Mouse (Mus musculus): ENCODE results near the gene Plk4.
"Not testable (repeated sequence)": the region's sequence is repeated elsewhere in the genome, so short reads cannot be mapped to it uniquely, and the experiment has no call there.

Gene Plk4

GRCm38 (mm10) chr3:40799530-40800372, at the start of gene Plk4:
Gene Plk4, plus strand, starts transcription at chr3:40800019.
- DNase-seq (ENCODE audit: extremely low spot score), result peak; percentile 92

- DNase-seq (ENCODE audit: extremely low spot score), result no peak
Observed at GRCm38 (mm10) chr3:40760746-40761145, 39.1 kb upstream of the Plk4 start.

GRCm38 (mm10) chr3:40761312-40761711, 38.5 kb upstream of the Plk4 start:
- no peak for DNase-seq (ENCODE audit: extremely low spot score)

GRCm38 (mm10) chr3:40793783-40794182, 6.0 kb upstream of the Plk4 start:
- no peak for DNase-seq (ENCODE audit: extremely low spot score)

- DNase-seq (ENCODE audit: extremely low spot score), result no peak
Observed at GRCm38 (mm10) chr3:40798054-40798453, 1.8 kb upstream of the Plk4 start.

- peak; percentile 40 for DNase-seq (ENCODE audit: extremely low spot score)
Observed at GRCm38 (mm10) chr3:40798500-40798899, 1.3 kb upstream of the Plk4 start.

GRCm38 (mm10) chr3:40800373-40800823, 579 bp downstream of the Plk4 start:
- DNase-seq (ENCODE audit: extremely low spot score), result no peak

GRCm38 (mm10) chr3:40806871-40807270, 7.1 kb downstream of the Plk4 start:
- no peak for DNase-seq (ENCODE audit: extremely low spot score)

GRCm38 (mm10) chr3:40808686-40809085, 8.9 kb downstream of the Plk4 start:
- no peak for DNase-seq (ENCODE audit: extremely low spot score)

- no peak for DNase-seq (ENCODE audit: extremely low spot score)
Observed at GRCm38 (mm10) chr3:40809894-40810293, 10.1 kb downstream of the Plk4 start.

- DNase-seq (ENCODE audit: extremely low spot score), result no peak
Observed at GRCm38 (mm10) chr3:40813275-40813674, 13.5 kb downstream of the Plk4 start.

- DNase-seq (ENCODE audit: extremely low spot score), result not testable (repeated sequence)
Observed at GRCm38 (mm10) chr3:40845521-40845920, 45.7 kb downstream of the Plk4 start.

GRCm38 (mm10) chr3:40846473-40846956, 46.7 kb downstream of the Plk4 start, which contains the start of gene Mfsd8:
Gene Mfsd8, minus strand, starts transcription at chr3:40846886.
- peak; percentile 97 for DNase-seq (ENCODE audit: extremely low spot score)

GRCm38 (mm10) chr3:40846957-40847017, 47.0 kb downstream of the Plk4 start, which contains the start of gene Abhd18:
Gene Abhd18, plus strand, starts transcription at chr3:40846970.
- not testable (repeated sequence) for DNase-seq (ENCODE audit: extremely low spot score)

- peak; percentile 64 for DNase-seq (ENCODE audit: extremely low spot score)
Observed at GRCm38 (mm10) chr3:40847018-40847417, 47.2 kb downstream of the Plk4 start.

GRCm38 (mm10) chr3:40847936-40848335, 48.1 kb downstream of the Plk4 start:
- DNase-seq (ENCODE audit: extremely low spot score), result not testable (repeated sequence)

GRCm38 (mm10) chr3:40853123-40853738, 53.4 kb downstream of the Plk4 start:
- DNase-seq (ENCODE audit: extremely low spot score), result not testable (repeated sequence)
